Mouse (Mus musculus) midbrain, embryonic 15.5 days (tissue): ENCODE measurements around the gene Adck2. TPM values are rescaled to one million over a fixed set of nuclear protein-coding genes. Genes with fewer than 3 reads are reported as not detected.

Source experiments
- ATAC-seq: fragments of 200-750 bp; cut with Nextera tagmentation; replicated peaks from 2 replicates; pipeline ENCODE4 v1.8.0; 2017; ENCODE audit warnings: moderate TSS enrichment
- H3K27ac ChIP-seq: fragments of 300-500 bp; sonication (generic); 2 replicates; pipeline ENCODE4 v1.5.1; 2015; ENCODE audit warnings: mild to moderate bottlenecking, inconsistent platforms
- H3K27me3 ChIP-seq: fragments of 300-500 bp; sonication (generic); replicated peaks from 2 replicates; pipeline ENCODE4 v1.6.1; 2015; ENCODE audit warnings: inconsistent platforms
- H3K36me3 ChIP-seq: fragments of 300-500 bp; sonication (generic); replicated peaks from 2 replicates; pipeline ENCODE4 v1.6.1; 2015; ENCODE audit warnings: inconsistent platforms
- H3K4me1 ChIP-seq: fragments of 300-500 bp; sonication (generic); 2 replicates; pipeline ENCODE4 v1.6.1; 2015; ENCODE audit warnings: inconsistent platforms
- H3K4me2 ChIP-seq: fragments of 300-500 bp; sonication (generic); 2 replicates; pipeline ENCODE4 v1.6.1; 2015; ENCODE audit warnings: inconsistent platforms, mild to moderate bottlenecking, moderate library complexity
- H3K4me3 ChIP-seq: fragments of 300-500 bp; sonication (generic); 2 replicates; pipeline ENCODE4 v1.5.1; 2015; ENCODE audit warnings: mild to moderate bottlenecking, inconsistent platforms
- H3K9ac ChIP-seq: fragments of 300-500 bp; sonication (generic); 2 replicates; pipeline ENCODE4 v1.6.1; 2015; ENCODE audit warnings: mild to moderate bottlenecking, inconsistent platforms
- H3K9me3 ChIP-seq: fragments of 300-500 bp; sonication (generic); 2 replicates; pipeline ENCODE4 v1.6.1; 2016; ENCODE audit warnings: inconsistent platforms
- WGBS: fragments of 180-500 bp; shearing (Covaris S2); methylation state at CpG from one replicate; pipeline ENCODE4 v1.1.7; 2015; ENCODE audit warnings: mixed read lengths; 5-methylcytosine and 5-hydroxymethylcytosine counted together
- polyA plus RNA-seq: library from polyadenylated mRNA; unstranded; fragments of >200 nt; fragmentation: Nextera tagmentation; extraction: Ambion mirVana; gene quantifications from 2 replicates; pipeline ENCODE4 v1.2.1, GENCODE M21; 2015

The Adck2 gene
- polyA plus RNA-seq, 1 experiment from 2014 or later = 53.6 TPM

GRCm38 (mm10) chr6:39562166-39563015, 11.3 kb upstream of the Adck2 start:
- WGBS = 23% methylated on average over 23 of the region's 23 CpGs
- Histone ChIP-seq H3K9me3 (no peaks in the 10 kb centered on the region), H3K27ac (no peak overlapping the region), H3K27me3 (no peaks in the 10 kb centered on the region), H3K4me1 (peaks cover 22% of the 10 kb centered on the region), H3K4me3 (0 out of 2 replicates have a peak overlapping the region, but pooled peaks have one; percentile 7), H3K4me2 (peak overlapping the region; percentile 33), H3K9ac (no peak overlapping the region), H3K36me3 (no peaks in the 10 kb centered on the region)
- peak; percentile 41; the same call in 1 of the 2 replicates for ATAC-seq

GRCm38 (mm10) chr6:39567528-39567927, 6.1 kb upstream of the Adck2 start:
- H3K9ac ChIP-seq = no peak overlapping the region
- no peak for ATAC-seq
- no peak overlapping the region for H3K4me2 ChIP-seq
- no peaks in the 10 kb centered on the region for H3K9me3 ChIP-seq
- 12% methylated on average over 5 of the region's 5 CpGs for WGBS
- no peaks in the 10 kb centered on the region for H3K27me3 ChIP-seq
- H3K36me3 ChIP-seq = no peaks in the 10 kb centered on the region
- no peak overlapping the region for H3K4me3 ChIP-seq
- H3K27ac ChIP-seq = no peak overlapping the region
- H3K4me1 ChIP-seq = no peaks in the 10 kb centered on the region

- WGBS = 78% methylated on average over 3 of the region's 3 CpGs
- no peak for ATAC-seq
- Histone ChIP-seq H3K4me3 (no peak overlapping the region), H3K4me2 (no peak overlapping the region), H3K27me3 (no peaks in the 10 kb centered on the region), H3K36me3 (no peaks in the 10 kb centered on the region), H3K9ac (no peak overlapping the region), H3K27ac (no peak overlapping the region), H3K4me1 (peaks cover 15% of the 10 kb centered on the region), H3K9me3 (no peaks in the 10 kb centered on the region)
These were observed 3.2 kb upstream of the Adck2 start for GRCm38 (mm10) chr6:39570426-39570825.

- peaks cover 15% of the 10 kb centered on the region for H3K4me1 ChIP-seq
- peak; percentile 45; the same call in 1 of the 2 replicates for ATAC-seq
- WGBS = 15% methylated on average over 10 of the region's 10 CpGs
These were observed 839 bp downstream of the Adck2 start for GRCm38 (mm10) chr6:39574555-39574869.

GRCm38 (mm10) chr6:39574951-39575350, 1.3 kb downstream of the Adck2 start:
- H3K36me3 ChIP-seq = peaks cover 18% of the 10 kb centered on the region; the same call in 1 of the 2 replicates
- peaks cover 15% of the 10 kb centered on the region for H3K4me1 ChIP-seq
- 75% methylated on average over 7 of the region's 7 CpGs for WGBS
- peak overlapping the region; percentile 83 for H3K4me3 ChIP-seq
- no peaks in the 10 kb centered on the region for H3K9me3 ChIP-seq
- H3K27ac ChIP-seq = peak overlapping the region; percentile 97
- H3K27me3 ChIP-seq = no peaks in the 10 kb centered on the region
- peak overlapping the region; percentile 93 for H3K4me2 ChIP-seq
- ATAC-seq = no peak
- peak overlapping the region; percentile 90 for H3K9ac ChIP-seq

More at GRCm38 (mm10) chr6:39574555-39574869, 839 bp downstream of the Adck2 start:
- no peaks in the 10 kb centered on the region for H3K9me3 ChIP-seq
- peak overlapping the region; percentile 90 for H3K9ac ChIP-seq
- peak overlapping the region; percentile 97 for H3K27ac ChIP-seq
- peak overlapping the region; percentile 83 for H3K4me3 ChIP-seq
- H3K4me2 ChIP-seq = peak overlapping the region; percentile 93
- no peaks in the 10 kb centered on the region for H3K27me3 ChIP-seq
- H3K36me3 ChIP-seq = peaks cover 14% of the 10 kb centered on the region; the same call in 1 of the 2 replicates

GRCm38 (mm10) chr6:39579552-39579951, 5.9 kb downstream of the Adck2 start:
- ATAC-seq = no peak
- WGBS = 87% methylated on average over 7 of the region's 7 CpGs
- Histone ChIP-seq H3K27me3 (no peaks in the 10 kb centered on the region), H3K36me3 (peaks cover 52% of the 10 kb centered on the region), H3K4me1 (peaks cover 6% of the 10 kb centered on the region), H3K27ac (no peak overlapping the region), H3K9ac (no peak overlapping the region), H3K4me2 (no peak overlapping the region), H3K9me3 (no peaks in the 10 kb centered on the region), H3K4me3 (no peak overlapping the region)

GRCm38 (mm10) chr6:39580558-39580957, 6.9 kb downstream of the Adck2 start:
- ATAC-seq = no peak
- H3K36me3 ChIP-seq = peaks cover 52% of the 10 kb centered on the region
- no peak overlapping the region for H3K4me3 ChIP-seq
- H3K9ac ChIP-seq = no peak overlapping the region
- 86% methylated on average over 2 of the region's 2 CpGs for WGBS
- no peak overlapping the region for H3K4me2 ChIP-seq
- no peaks in the 10 kb centered on the region for H3K9me3 ChIP-seq
- H3K27me3 ChIP-seq = no peaks in the 10 kb centered on the region
- H3K4me1 ChIP-seq = no peaks in the 10 kb centered on the region
- no peak overlapping the region for H3K27ac ChIP-seq

GRCm38 (mm10) chr6:39581087-39581784, 7.6 kb downstream of the Adck2 start:
- no peaks in the 10 kb centered on the region for H3K27me3 ChIP-seq
- 81% methylated on average over 7 of the region's 7 CpGs for WGBS
- ATAC-seq = no peak
- no peak overlapping the region for H3K9ac ChIP-seq
- peaks cover 59% of the 10 kb centered on the region for H3K36me3 ChIP-seq
- H3K9me3 ChIP-seq = no peaks in the 10 kb centered on the region
- no peak overlapping the region for H3K27ac ChIP-seq
- H3K4me3 ChIP-seq = no peak overlapping the region
- H3K4me2 ChIP-seq = no peak overlapping the region
- H3K4me1 ChIP-seq = no peaks in the 10 kb centered on the region

GRCm38 (mm10) chr6:39585517-39585916, 11.8 kb downstream of the Adck2 start, which contains the start of gene Gm42420:
Gm42420 (plus strand) TSS chr6:39585753.
- no peak within 1 kb of the TSS for H3K9ac ChIP-seq
- H3K4me2 ChIP-seq = no peak within 1 kb of the TSS
- H3K9me3 ChIP-seq = no peaks in the 10 kb centered on the region
- H3K4me3 ChIP-seq = no peak within 1 kb of the TSS
- no peaks in the 10 kb centered on the region for H3K27me3 ChIP-seq
- no peak for ATAC-seq
- WGBS = 93% methylated on average over 6 of the region's 6 CpGs
- no peaks in the 10 kb centered on the region for H3K4me1 ChIP-seq
- H3K27ac ChIP-seq = no peak within 1 kb of the TSS
- peaks cover 55% of the 10 kb centered on the region for H3K36me3 ChIP-seq

GRCm38 (mm10) chr6:39591481-39591880, 17.8 kb downstream of the Adck2 start:
- ATAC-seq = no peak
- H3K9ac ChIP-seq = no peak overlapping the region
- WGBS = 93% methylated on average over 4 of the region's 4 CpGs
- no peak overlapping the region for H3K4me3 ChIP-seq
- H3K4me2 ChIP-seq = no peak overlapping the region
- H3K36me3 ChIP-seq = peaks cover 15% of the 10 kb centered on the region
- H3K27ac ChIP-seq = peak overlapping the region; percentile 92; the same call in 1 of the 2 replicates
- H3K4me1 ChIP-seq = peaks cover 19% of the 10 kb centered on the region
- no peaks in the 10 kb centered on the region for H3K27me3 ChIP-seq
- no peaks in the 10 kb centered on the region for H3K9me3 ChIP-seq

GRCm38 (mm10) chr6:39592401-39593214, 18.9 kb downstream of the Adck2 start, which contains the start of gene Ndufb2:
Ndufb2 (plus strand) TSS chr6:39592574.
- under 1% methylated on average over 56 of the region's 56 CpGs for WGBS
- no peaks in the 10 kb centered on the region for H3K27me3 ChIP-seq
- H3K4me1 ChIP-seq = peaks cover 19% of the 10 kb centered on the region
- H3K36me3 ChIP-seq = peaks cover 11% of the 10 kb centered on the region; the same call in 1 of the 2 replicates
- H3K9me3 ChIP-seq = no peaks in the 10 kb centered on the region
- H3K4me2 ChIP-seq = peak within 1 kb of the TSS; percentile 61
- peak within 1 kb of the TSS; percentile 92 for H3K27ac ChIP-seq
- H3K4me3 ChIP-seq = peak within 1 kb of the TSS; percentile 59
- peak within 1 kb of the TSS; percentile 63 for H3K9ac ChIP-seq
- ATAC-seq = peak; percentile 98

GRCm38 (mm10) chr6:39600851-39601250, 27.2 kb downstream of the Adck2 start:
- ATAC-seq = no peak
- H3K4me2 ChIP-seq = no peak overlapping the region
- H3K9ac ChIP-seq = no peak overlapping the region
- no peak overlapping the region for H3K27ac ChIP-seq
- H3K27me3 ChIP-seq = no peaks in the 10 kb centered on the region
- H3K4me3 ChIP-seq = no peak overlapping the region
- WGBS = 90% methylated on average over 3 of the region's 3 CpGs
- H3K4me1 ChIP-seq = no peaks in the 10 kb centered on the region
- H3K36me3 ChIP-seq = peaks cover 30% of the 10 kb centered on the region
- no peaks in the 10 kb centered on the region for H3K9me3 ChIP-seq
